Mouse (Mus musculus) C2C12 (cell line): Measurements from ENCODE around the gene Gm42372.

Experiments
- CTCF ChIP-seq: IDR thresholded peaks from one replicate; pipeline ENCODE4 v1.5.1; 2011; ENCODE audit not compliant: control insufficient read depth, insufficient read depth, insufficient read length
- MYOD1 ChIP-seq: IDR thresholded peaks from one replicate; pipeline ENCODE4 v1.6.1; 2011; ENCODE audit warnings: low read depth; ENCODE audit not compliant: control insufficient read depth, insufficient read length

GRCm38 (mm10) chr7:16950861-16951635, 31.8 kb upstream of the Gm42372 start:
- TF ChIP-seq CTCF (peak; percentile 73), MYOD1 (no peak)
